Mouse (Mus musculus) right cerebral cortex, postnatal 14 days (tissue): ENCODE results near the gene Creld1.
A peak's percentile ranks its signal among the peaks of the same experiment; 100 is the strongest.

Source experiments
- DNase-seq: peaks from one replicate; pipeline ENCODE4 v3.0.0; 2022

Gene Creld1

GRCm38 (mm10) chr6:113471297-113471936 is 11.7 kb upstream of the Creld1 start, which contains the start of gene Il17rc:
Il17rc (plus strand) TSS chr6:113471427.
- no peak for DNase-seq

- DNase-seq = no peak
Measured at GRCm38 (mm10) chr6:113472061-113472460, 11.0 kb upstream of the Creld1 start.

- DNase-seq = no peak
Measured at GRCm38 (mm10) chr6:113473246-113473645, 9.9 kb upstream of the Creld1 start.

- no peak for DNase-seq
Measured at GRCm38 (mm10) chr6:113473715-113474114, 9.4 kb upstream of the Creld1 start.

- no peak for DNase-seq
Measured at GRCm38 (mm10) chr6:113477353-113477752, 5.7 kb upstream of the Creld1 start.

GRCm38 (mm10) chr6:113478906-113479305 is 4.2 kb upstream of the Creld1 start:
- no peak for DNase-seq

- no peak for DNase-seq
Measured at GRCm38 (mm10) chr6:113480555-113481373, 2.3 kb upstream of the Creld1 start.

GRCm38 (mm10) chr6:113482477-113483099 is 509 bp upstream of the Creld1 start:
- DNase-seq = peak; percentile 63

- DNase-seq = no peak
Measured at GRCm38 (mm10) chr6:113483729-113484128, 632 bp downstream of the Creld1 start.

- DNase-seq = no peak
Measured at GRCm38 (mm10) chr6:113487125-113487576, 4.1 kb downstream of the Creld1 start.

- DNase-seq = no peak
Measured at GRCm38 (mm10) chr6:113489410-113489809, 6.3 kb downstream of the Creld1 start.

GRCm38 (mm10) chr6:113492101-113492864 is 9.2 kb downstream of the Creld1 start:
- peak; percentile 43 for DNase-seq

- peak; percentile 79 for DNase-seq
Measured at GRCm38 (mm10) chr6:113494258-113494788, 11.2 kb downstream of the Creld1 start.

- DNase-seq = no peak
Measured at GRCm38 (mm10) chr6:113495071-113495675, 12.1 kb downstream of the Creld1 start.

GRCm38 (mm10) chr6:113499346-113499745 is 16.2 kb downstream of the Creld1 start:
- DNase-seq = no peak

- DNase-seq = peak; percentile 75
Measured at GRCm38 (mm10) chr6:113501388-113502084, 18.4 kb downstream of the Creld1 start, which contains the start of gene Prrt3. Prrt3 (minus strand) TSS chr6:113501931.

- DNase-seq = no peak
Measured at GRCm38 (mm10) chr6:113502801-113503200, 19.7 kb downstream of the Creld1 start.

GRCm38 (mm10) chr6:113505689-113506088 is 22.6 kb downstream of the Creld1 start:
- no peak for DNase-seq

- no peak for DNase-seq
Measured at GRCm38 (mm10) chr6:113507130-113507529, 24.0 kb downstream of the Creld1 start.

GRCm38 (mm10) chr6:113508272-113508946 is 25.3 kb downstream of the Creld1 start:
- no peak for DNase-seq

- DNase-seq = no peak
Measured at GRCm38 (mm10) chr6:113508947-113509280, 25.8 kb downstream of the Creld1 start.
